9 mouse cellular contexts compared by ENCODE assay signal in the genomic region with DNA sequence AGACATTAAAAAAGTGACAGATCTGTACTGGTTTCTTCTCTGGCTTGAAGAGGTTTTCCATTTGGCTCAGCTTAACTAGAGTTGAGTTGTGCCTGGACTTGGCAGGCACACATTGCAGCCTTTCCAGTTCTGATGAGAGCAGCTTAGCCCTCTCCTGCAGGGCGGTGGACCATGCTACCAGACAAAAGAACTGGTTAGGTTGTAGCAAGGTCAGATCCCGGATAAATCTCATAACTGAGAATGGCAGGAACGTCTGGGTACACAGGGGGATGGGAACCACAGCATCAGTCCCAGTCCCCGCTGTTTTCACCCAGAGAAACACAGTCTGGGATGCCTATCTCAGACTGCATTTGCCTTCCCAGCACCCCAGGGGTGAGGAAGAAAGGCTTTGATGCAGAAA.
DNase-seq lines count a peak whose midpoint lies in the region; ATAC-seq lines count a peak whose summit lies in the region.
"Had no signal": no experiment of that assay in that cellular context is flagged by ENCODE, and none has a peak within 500 bp of the region (broad histone marks: within the 10 kb centered on the region; RNA-seq: fewer than 3 reads in every experiment).

No protein-coding gene starts in this region.

- no peak overlapping the region for H3K4me3 ChIP-seq in limb, embryonic 13.5 days

- H3K4me1 ChIP-seq in limb, embryonic 13.5 days = peaks cover 47% of the 10 kb centered on the region

- peak overlapping the region; percentile 73 for H3K27ac ChIP-seq in limb, embryonic 13.5 days

- intact Hi-C loops in left cerebral cortex, postnatal 4 days (cut with DNase I) = no loop called here
- intact Hi-C loops in left cerebral cortex, postnatal 10 days (cut with DNase I) = no loop called here
- intact Hi-C loops in left cerebral cortex, postnatal 14 days (cut with DNase I) = loop anchor here (10.0 kb wide), 1 partner anchor 130 kb away; the partner anchor contains the start of gene Fmnl2

- H3K27me3 ChIP-seq in limb, embryonic 13.5 days = no peaks in the 10 kb centered on the region
- H3K27me3 ChIP-seq: Patski had no signal

- no peak overlapping the region for H3K9ac ChIP-seq in limb, embryonic 13.5 days

- H3K9me3 ChIP-seq in limb, embryonic 13.5 days = no peaks in the 10 kb centered on the region

- ATAC-seq in limb, embryonic 13.5 days (ENCODE audit: low FRiP score, low read depth) = peak; percentile 56
- ATAC-seq: Patski had no signal

- no peak overlapping the region for H3K4me2 ChIP-seq in limb, embryonic 13.5 days (replicated peaks)

- no peaks in the 10 kb centered on the region for H3K36me3 ChIP-seq in limb, embryonic 13.5 days

- DNase-seq in left cerebral cortex, postnatal 4 days = peak; percentile 44
- DNase-seq in left cerebral cortex, postnatal 10 days (ENCODE audit: extremely low spot score in 1 of 2, low spot score in 2 of 2) = no peak
- peak; percentile 59 to 70 for DNase-seq in cerebellum, adult 18-20 months
- peak; percentile 55 to 56 for DNase-seq in cerebellum, postnatal 36 days
- DNase-seq in MN1 (ENCODE audit: low spot score) = no peak
- no peak for DNase-seq in left cerebral cortex, postnatal 14 days (ENCODE audit: low spot score in 2 of 2)
- DNase-seq: lung, adult 2 months had no signal

- WGBS in limb, embryonic 13.5 days = 60% methylated on average over 4 of the region's 4 CpGs

Comparison
In these comparisons a context has a peak if more than half of its experiments do, and no peak if none do; other contexts are left out.
1. DNase-seq: peak in left cerebral cortex, postnatal 4 days (single experiment), cerebellum, adult 18-20 months (2 of 2) and cerebellum, postnatal 36 days (2 of 2); none in left cerebral cortex, postnatal 10 days (0 of 2), MN1 (single experiment) and left cerebral cortex, postnatal 14 days (0 of 2).